Mouse (Mus musculus): Measurements from ENCODE around the gene Rhbg. TPM values are rescaled to one million over a fixed set of nuclear protein-coding genes. Genes with fewer than 3 reads are reported as not detected.

The Rhbg gene
- polyA plus RNA-seq, 1 experiment from 2014 or later: 0.28 TPM

DNA sequence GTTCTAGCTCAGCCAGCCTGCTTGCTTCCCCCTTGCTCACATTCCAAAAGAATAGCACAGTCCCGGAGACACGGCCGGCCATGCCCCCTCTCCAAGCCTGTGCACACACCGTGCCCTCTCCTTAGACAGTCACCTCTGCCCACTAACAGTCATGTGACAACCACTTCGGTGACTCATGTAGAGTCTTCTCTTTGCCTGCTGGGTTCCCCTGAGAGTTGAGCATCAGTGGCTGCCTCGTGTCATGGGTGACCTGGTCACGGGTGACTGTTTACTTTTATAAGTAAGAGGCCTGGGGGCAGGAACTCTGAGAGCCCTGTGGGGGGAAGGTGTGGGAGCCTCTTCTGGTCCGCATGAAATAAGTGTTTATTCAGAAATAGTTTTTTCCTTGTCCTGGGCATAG lies 20.5 kb downstream of the Rhbg start:
- Histone ChIP-seq H3K27ac (peak overlapping the region; percentile 99), H3K4me2 (peak overlapping the region; percentile 10), H3K4me1 (peaks cover 97% of the 10 kb centered on the region), H3K36me3 (replicated peaks) (peaks cover 14% of the 10 kb centered on the region), H3K4me3 (replicated peaks) (no peak overlapping the region), H3K9me3 (no peaks in the 10 kb centered on the region), H3K9ac (no peak overlapping the region; the same call in 1 of the 2 replicates), H3K27me3 (peaks cover 53% of the 10 kb centered on the region)
- 28% methylated on average over 8 of the region's 8 CpGs for WGBS
- ATAC-seq (ENCODE audit: low FRiP score): no peak

DNA sequence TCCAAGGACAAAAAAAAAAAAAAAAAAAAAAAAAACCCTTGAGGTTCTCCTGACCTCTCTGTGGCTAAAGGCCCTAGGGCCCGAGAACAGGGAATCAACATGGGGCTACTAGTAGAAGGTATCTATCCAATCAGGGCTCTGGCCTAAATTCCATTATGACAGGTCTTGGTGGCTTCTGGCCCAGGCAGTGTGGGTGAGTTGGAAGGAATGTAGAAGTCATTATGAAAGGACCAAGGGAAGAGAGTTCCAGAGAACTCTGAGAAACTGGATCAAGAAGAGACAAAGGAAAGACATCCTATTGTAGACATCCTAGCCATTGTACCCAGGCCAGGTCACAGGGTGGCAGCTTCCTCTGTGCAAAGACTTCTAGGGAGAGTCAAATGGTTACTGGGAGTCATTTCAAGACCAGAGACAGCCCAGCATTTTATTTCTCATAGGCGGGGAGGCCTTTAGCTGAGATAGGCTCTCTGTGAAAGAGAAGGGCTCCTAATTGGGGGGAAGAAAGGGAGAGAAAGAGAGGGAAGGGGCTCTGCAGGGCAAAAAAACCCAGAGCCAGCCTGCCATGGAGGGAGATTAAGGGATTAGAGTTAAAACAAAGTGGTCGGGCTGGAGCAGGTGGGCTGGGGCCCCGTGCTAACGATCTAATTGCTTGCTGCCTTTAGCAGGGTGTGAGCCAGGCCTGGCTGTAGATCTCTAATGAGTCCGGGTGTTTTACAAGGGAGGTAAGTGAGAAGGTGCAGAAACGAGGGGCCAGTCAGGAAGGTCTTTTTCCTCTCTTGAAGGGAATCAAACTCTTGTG lies 21.5 kb downstream of the Rhbg start:
- H3K27me3 ChIP-seq: peaks cover 47% of the 10 kb centered on the region
- H3K4me1 ChIP-seq: peaks cover 97% of the 10 kb centered on the region
- H3K4me3 ChIP-seq (replicated peaks): no peak overlapping the region
- H3K27ac ChIP-seq: peak overlapping the region; percentile 99
- no peak overlapping the region for H3K9ac ChIP-seq
- no peak overlapping the region; the same call in 1 of the 2 replicates for H3K4me2 ChIP-seq
- ATAC-seq (ENCODE audit: low FRiP score): peak; percentile 39; the same call in 1 of the 2 replicates
- H3K36me3 ChIP-seq (replicated peaks): peaks cover 24% of the 10 kb centered on the region
- 8% methylated on average over 7 of the region's 7 CpGs for WGBS
- no peaks in the 10 kb centered on the region for H3K9me3 ChIP-seq

DNA sequence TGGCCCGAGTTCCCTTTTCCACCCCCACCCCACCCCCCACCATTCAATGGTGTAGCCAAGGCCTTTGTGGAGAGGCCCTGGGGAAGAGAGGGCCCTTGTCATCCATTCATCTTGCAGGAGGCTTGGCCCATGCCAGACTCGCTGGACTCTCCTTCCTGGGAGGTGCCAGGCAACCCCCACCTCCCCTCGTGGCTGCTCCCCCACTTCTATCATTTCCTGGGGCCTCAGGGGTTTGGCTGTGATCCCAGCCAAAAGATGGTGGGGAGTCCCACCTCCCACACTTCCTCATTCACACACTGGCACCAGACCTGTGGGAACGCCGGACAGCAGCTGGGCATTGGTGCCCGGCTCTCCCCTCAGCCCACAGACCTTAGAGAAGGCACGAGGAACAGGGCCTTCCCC lies 22.2 kb downstream of the Rhbg start:
- peak; percentile 49; the same call in 1 of the 2 replicates for ATAC-seq (ENCODE audit: low FRiP score)
- Histone ChIP-seq H3K4me3 (replicated peaks) (no peak overlapping the region), H3K36me3 (replicated peaks) (peaks cover 30% of the 10 kb centered on the region), H3K27me3 (peaks cover 47% of the 10 kb centered on the region), H3K9ac (0 out of 2 replicates have a peak overlapping the region, but pooled peaks have one; percentile 21), H3K9me3 (no peaks in the 10 kb centered on the region), H3K27ac (peak overlapping the region; percentile 99), H3K4me2 (0 out of 2 replicates have a peak overlapping the region, but pooled peaks have one; percentile 22), H3K4me1 (peaks cover 97% of the 10 kb centered on the region)
- WGBS: 26% methylated on average over 7 of the region's 7 CpGs

DNA sequence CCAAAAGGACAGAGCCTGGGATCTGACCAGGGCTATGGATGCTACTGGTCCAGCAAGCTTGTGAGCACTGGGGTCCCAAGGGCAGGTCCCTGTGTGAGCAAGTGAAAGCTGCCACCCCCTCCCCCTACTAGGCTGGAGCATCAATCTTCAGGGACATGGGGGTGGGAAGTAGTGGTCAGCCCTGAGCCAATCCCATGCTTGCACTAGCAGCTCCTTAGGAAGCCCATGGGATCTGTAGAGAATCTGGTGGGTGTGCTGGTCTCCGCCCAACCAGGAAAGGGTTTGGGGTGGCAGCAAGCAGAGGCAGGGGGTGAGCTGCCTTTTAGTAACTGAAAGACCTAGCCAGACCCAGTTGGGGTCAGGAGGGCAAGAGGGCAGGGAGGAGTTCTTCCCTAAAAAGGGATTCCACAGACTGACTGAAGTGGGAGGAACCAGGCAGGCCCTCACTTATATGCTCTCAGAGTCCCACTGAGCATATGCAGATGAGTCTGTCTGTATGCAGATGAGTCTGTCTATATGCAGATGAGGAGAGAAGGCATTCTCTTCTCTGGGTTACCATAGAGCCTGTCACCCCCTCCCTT lies 23.4 kb downstream of the Rhbg start:
- peak overlapping the region; percentile 48; the same call in 1 of the 2 replicates for H3K9ac ChIP-seq
- 47% methylated on average over 1 of the region's 1 CpGs for WGBS
- H3K36me3 ChIP-seq (replicated peaks): peaks cover 40% of the 10 kb centered on the region
- peak overlapping the region; percentile 22; the same call in 1 of the 2 replicates for H3K4me2 ChIP-seq
- peaks cover 40% of the 10 kb centered on the region for H3K27me3 ChIP-seq
- ATAC-seq (ENCODE audit: low FRiP score): peak; percentile 77
- H3K4me1 ChIP-seq: peaks cover 96% of the 10 kb centered on the region
- no peak overlapping the region for H3K4me3 ChIP-seq (replicated peaks)
- no peaks in the 10 kb centered on the region for H3K9me3 ChIP-seq
- peak overlapping the region; percentile 99 for H3K27ac ChIP-seq

DNA sequence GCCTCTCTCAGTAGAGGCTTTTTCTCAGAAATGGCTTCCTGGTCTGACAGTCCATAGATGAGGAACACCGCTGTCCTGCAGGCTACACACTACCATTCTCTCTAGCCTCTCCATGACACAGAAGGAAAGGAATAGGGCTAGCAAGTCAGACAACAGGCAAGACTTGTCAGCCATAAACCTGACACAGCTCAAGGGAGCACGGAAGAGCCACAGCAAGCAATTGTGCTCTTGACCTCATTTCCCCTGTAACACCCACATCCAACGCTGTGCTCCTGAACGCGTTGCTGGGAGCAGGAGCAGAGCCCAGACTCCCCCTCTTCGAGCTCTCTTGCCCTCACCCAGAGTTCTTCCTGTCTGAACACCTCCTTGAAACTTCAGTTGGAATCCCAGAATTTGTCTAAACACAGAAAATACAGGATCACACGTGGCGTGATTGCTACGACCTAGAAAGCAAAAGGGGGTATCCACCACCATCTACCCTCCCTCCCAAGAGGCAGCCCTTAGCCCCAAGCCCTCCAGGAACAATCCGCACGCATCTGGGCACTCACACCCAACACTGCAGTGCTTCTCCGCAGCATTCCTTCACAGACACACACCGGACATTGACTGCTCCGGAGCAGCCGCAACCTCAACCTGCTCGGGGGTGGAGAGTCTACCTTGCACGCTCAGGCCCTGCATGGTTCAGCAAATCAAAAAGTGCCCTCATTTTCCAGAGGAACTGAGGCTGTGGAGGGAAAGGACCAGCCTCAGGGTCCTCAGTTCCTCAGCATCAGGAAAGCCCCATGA lies 24.1 kb downstream of the Rhbg start:
- Histone ChIP-seq H3K4me3 (replicated peaks) (no peak overlapping the region), H3K9me3 (no peaks in the 10 kb centered on the region), H3K9ac (peak overlapping the region; percentile 48; the same call in 1 of the 2 replicates), H3K4me2 (no peak overlapping the region), H3K36me3 (replicated peaks) (peaks cover 47% of the 10 kb centered on the region), H3K27ac (peak overlapping the region; percentile 99), H3K27me3 (peaks cover 39% of the 10 kb centered on the region), H3K4me1 (peaks cover 96% of the 10 kb centered on the region)
- no peak for ATAC-seq (ENCODE audit: low FRiP score)
- WGBS: 27% methylated on average over 17 of the region's 17 CpGs

DNA sequence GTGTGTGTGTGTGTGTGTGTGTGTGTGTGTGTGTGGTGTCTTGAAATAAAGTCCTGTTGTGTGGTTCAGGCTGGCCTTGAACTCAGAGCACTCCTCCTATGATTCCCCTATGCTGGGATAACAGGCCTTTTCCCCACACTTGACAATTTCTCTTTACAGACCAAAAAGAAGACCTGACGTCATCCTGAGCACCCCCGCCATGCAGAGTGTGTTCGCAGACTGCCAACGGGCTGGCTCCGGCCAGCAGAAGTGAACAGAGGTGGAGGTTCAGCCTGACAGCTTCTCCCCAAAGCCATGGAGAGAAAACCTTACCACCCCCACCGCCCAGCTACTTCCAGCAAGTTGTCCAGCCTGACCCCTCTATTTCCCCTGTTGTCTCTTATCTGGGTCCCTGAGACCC lies 25.0 kb downstream of the Rhbg start:
- Histone ChIP-seq H3K36me3 (replicated peaks) (peaks cover 57% of the 10 kb centered on the region), H3K9me3 (no peaks in the 10 kb centered on the region), H3K4me3 (replicated peaks) (no peak overlapping the region), H3K4me2 (no peak overlapping the region), H3K27me3 (peaks cover 41% of the 10 kb centered on the region), H3K9ac (peak overlapping the region; percentile 43; the same call in 1 of the 2 replicates), H3K4me1 (peaks cover 99% of the 10 kb centered on the region), H3K27ac (peak overlapping the region; percentile 99)
- no peak for ATAC-seq (ENCODE audit: low FRiP score)
- 70% methylated on average over 6 of the region's 6 CpGs for WGBS

DNA sequence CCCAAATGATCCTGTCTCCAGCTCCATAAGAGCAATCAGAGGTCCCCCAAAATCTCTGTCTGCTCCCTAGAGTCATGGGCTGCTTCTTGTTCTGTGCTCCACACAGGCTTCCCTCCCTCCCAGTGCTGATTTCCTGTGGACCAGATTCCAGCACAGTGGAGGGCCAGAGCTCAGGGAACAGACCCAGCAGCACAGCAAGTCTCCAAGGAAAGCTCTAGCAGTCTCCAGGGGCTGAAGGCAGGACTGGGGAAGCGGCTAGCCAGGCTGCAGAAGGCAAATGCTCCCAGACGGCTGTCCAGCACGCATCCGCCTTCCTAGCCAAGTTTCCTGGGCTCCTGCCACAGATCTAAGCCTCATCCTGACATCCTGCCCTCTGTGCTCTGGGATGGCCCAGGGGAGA lies 25.6 kb downstream of the Rhbg start:
- Histone ChIP-seq H3K4me1 (peaks cover 99% of the 10 kb centered on the region), H3K27me3 (peaks cover 44% of the 10 kb centered on the region), H3K4me2 (peak overlapping the region; percentile 25; the same call in 1 of the 2 replicates), H3K27ac (peak overlapping the region; percentile 99), H3K9ac (peak overlapping the region; percentile 43), H3K9me3 (no peaks in the 10 kb centered on the region), H3K4me3 (replicated peaks) (no peak overlapping the region), H3K36me3 (replicated peaks) (peaks cover 63% of the 10 kb centered on the region)
- no peak for ATAC-seq (ENCODE audit: low FRiP score)
- WGBS: 58% methylated on average over 4 of the region's 4 CpGs

DNA sequence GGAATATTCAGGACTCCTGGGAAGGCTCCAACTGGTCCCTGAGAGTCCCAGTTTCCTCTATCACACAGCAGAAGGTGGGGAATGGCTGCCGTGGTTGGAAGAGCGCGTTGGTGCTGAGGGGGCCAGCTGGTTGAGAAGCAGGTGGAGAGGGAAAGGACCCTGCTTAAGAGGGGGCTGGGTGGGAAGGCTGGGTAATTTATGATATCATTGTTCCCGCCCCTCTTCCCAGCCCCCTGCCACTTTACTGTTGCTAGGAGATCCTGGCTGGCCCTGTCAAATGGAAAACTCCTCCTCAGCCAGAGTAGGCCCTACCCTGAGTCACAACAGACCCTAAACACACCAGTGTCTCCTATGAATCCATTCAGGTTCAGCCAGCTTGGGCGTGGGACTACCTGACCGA lies 26.5 kb downstream of the Rhbg start:
- Histone ChIP-seq H3K9me3 (no peaks in the 10 kb centered on the region), H3K36me3 (replicated peaks) (peaks cover 72% of the 10 kb centered on the region), H3K4me2 (peak overlapping the region; percentile 25), H3K4me3 (replicated peaks) (no peak overlapping the region), H3K9ac (peak overlapping the region; percentile 43; the same call in 1 of the 2 replicates), H3K27ac (peak overlapping the region; percentile 99), H3K27me3 (peaks cover 51% of the 10 kb centered on the region), H3K4me1 (peaks cover 99% of the 10 kb centered on the region)
- ATAC-seq (ENCODE audit: low FRiP score): peak; percentile 44
- WGBS: 33% methylated on average over 6 of the region's 6 CpGs

DNA sequence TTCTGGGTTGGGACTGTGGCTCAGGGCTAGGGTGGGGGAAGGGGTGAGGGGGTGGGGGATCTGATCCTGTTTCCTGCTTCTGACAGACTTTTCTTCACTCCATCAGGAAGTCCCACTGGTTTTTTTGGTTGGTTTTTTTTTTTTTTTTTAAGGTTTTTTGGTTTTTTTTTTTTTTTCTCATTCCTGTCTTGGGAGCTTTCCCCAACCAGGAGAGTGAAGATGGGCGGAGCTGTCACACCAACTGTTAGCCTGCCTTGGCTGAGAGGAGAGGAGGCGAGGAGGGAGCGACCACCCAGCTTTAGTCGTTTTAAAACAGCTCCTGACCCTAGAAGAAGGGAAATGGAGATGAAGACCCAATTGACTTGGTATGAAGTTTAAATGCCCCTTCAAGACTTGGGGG lies 27.2 kb downstream of the Rhbg start:
- H3K9me3 ChIP-seq: no peaks in the 10 kb centered on the region
- H3K4me2 ChIP-seq: peak overlapping the region; percentile 25
- H3K36me3 ChIP-seq (replicated peaks): peaks cover 74% of the 10 kb centered on the region
- WGBS: 31% methylated on average over 4 of the region's 4 CpGs
- H3K9ac ChIP-seq: peak overlapping the region; percentile 43
- H3K27me3 ChIP-seq: peaks cover 50% of the 10 kb centered on the region
- no peak for ATAC-seq (ENCODE audit: low FRiP score)
- peak overlapping the region; percentile 99 for H3K27ac ChIP-seq
- no peak overlapping the region for H3K4me3 ChIP-seq (replicated peaks)
- peaks cover 99% of the 10 kb centered on the region for H3K4me1 ChIP-seq

DNA sequence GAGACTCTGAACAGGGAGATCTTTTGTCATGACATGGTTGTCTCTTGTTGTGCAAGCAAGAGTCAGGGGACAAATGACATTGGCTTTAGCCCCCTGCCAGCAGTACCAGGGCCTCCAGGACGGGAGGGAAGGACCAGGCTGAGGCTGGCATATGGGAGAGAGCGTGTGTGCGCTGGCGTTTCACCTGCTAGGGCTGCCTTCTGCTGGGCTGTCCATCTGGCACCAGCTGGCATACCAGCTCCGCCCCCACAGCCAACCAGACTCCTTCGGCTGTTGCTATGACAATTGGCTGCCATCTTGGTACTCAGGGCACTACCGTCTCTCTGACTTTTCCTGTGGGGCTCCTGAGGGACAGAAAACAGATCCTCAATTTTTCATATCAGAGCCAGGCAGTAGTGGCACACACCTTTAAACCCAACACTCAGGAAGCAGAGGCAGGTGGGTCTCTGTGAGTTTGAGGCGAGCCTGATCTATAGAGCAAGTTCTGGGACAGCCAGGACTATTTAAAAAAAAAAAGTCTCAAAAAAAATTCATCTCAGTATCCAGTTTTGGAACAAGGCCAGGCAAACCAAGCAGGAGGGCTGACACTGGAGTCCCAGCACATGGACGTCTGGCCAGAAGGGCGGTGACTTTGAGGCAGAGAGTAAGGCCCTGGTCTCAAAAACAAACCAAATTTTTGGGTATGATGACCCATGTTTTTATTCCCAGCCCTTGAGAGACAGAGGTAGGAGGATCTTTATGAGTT lies 28.2 kb downstream of the Rhbg start:
- WGBS: 62% methylated on average over 10 of the region's 10 CpGs
- ATAC-seq (ENCODE audit: low FRiP score): no peak
- Histone ChIP-seq H3K27ac (peak overlapping the region; percentile 99), H3K27me3 (peaks cover 50% of the 10 kb centered on the region), H3K4me2 (peak overlapping the region; percentile 6; the same call in 1 of the 2 replicates), H3K4me1 (peaks cover 99% of the 10 kb centered on the region), H3K4me3 (replicated peaks) (no peak overlapping the region), H3K9ac (peak overlapping the region; percentile 57), H3K36me3 (replicated peaks) (peaks cover 82% of the 10 kb centered on the region), H3K9me3 (no peaks in the 10 kb centered on the region)

DNA sequence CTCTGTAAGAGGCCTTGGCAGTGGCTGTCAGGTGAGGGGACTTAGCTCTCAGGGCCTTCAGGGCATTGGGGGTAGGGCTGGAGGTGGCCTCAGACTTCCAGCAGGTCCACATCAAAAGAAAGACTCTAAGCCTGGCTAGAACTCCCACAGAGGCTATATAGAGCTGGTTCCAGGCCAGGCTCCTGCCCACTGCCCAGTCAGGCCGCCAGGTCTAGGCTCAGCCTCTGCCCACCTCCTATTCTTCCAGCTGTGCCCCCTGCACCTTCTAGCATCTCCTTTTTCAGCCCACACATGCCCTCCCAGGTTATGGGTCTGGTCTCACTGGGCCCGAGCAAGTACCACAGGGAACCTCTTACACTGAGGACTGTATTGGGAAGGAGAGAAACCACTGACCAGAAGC lies 29.6 kb downstream of the Rhbg start:
- Histone ChIP-seq H3K4me1 (peaks cover 99% of the 10 kb centered on the region), H3K9me3 (no peaks in the 10 kb centered on the region), H3K4me3 (replicated peaks) (no peak overlapping the region), H3K9ac (peak overlapping the region; percentile 57), H3K4me2 (peak overlapping the region; percentile 13), H3K27ac (peak overlapping the region; percentile 99), H3K27me3 (peaks cover 61% of the 10 kb centered on the region), H3K36me3 (replicated peaks) (peaks cover 90% of the 10 kb centered on the region)
- ATAC-seq (ENCODE audit: low FRiP score): no peak
- whole genome bisulfite sequencing: 65% methylated on average over 2 of the region's 2 CpGs
